8 mouse cellular contexts compared by ENCODE assay signal in the genomic region with DNA sequence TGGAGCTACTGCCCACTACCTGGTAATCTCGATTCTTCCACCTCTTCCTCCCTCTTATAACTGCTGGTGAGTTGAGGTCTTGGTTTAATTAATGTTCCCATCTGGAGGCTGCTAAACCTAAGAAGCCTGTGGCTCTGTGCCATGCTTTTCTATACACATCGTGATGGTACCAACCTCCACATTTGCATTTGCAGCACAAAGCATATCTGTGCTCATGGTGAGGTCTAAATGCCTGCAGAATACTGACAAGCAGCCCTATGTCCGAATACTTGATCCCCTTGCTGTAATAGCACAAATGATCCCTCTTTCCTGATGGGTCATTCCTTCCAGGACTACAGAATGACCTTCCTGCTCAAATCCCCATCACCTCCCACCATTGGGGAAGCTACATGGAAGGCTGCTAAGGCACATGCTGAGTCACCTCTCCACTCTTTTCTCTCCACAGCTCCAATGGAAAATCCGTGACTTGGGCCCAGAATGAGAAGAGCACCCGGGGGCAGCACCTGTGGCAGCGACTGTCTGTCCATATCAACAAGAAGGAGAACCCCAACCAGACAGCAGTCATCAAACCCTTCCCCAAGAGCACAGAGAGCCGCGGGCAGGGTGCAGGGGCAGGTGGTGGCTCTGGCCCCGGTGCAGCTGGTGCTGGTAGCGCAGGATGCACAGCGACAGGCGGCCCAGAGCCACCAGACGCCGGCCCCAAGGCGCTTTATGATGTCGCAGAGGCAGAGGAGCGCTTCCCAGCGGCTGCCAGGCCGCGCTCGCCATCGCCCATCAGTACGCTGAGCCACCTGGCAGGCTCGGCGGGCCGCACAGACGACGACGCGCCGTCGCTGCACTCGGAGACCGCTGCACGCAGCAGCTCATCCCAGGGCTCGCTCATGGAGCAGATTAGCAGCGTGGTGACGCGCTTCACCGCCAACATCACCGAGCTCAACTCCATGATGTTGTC.
DNase-seq lines count a peak whose midpoint lies in the region; ATAC-seq lines count a peak whose summit lies in the region.

No protein-coding gene starts in this region.

- H3K9ac ChIP-seq in heart, embryonic 16.5 days (ENCODE audit: low read length), result peak overlapping the region; percentile 59
- H3K9ac ChIP-seq in forebrain, embryonic 15.5 days (replicated peaks), result peak overlapping the region; percentile 51
- peak overlapping the region; percentile 60 for H3K9ac ChIP-seq in midbrain, embryonic 11.5 days (ENCODE audit: low read length)
- H3K9ac ChIP-seq in stomach, embryonic 15.5 days, result no peak overlapping the region

- no peaks in the 10 kb centered on the region for H3K9me3 ChIP-seq in heart, embryonic 16.5 days (replicated peaks; ENCODE audit: control insufficient read depth, low read length)
- no peaks in the 10 kb centered on the region for H3K9me3 ChIP-seq in forebrain, embryonic 15.5 days
- no peaks in the 10 kb centered on the region for H3K9me3 ChIP-seq in midbrain, embryonic 11.5 days (ENCODE audit: control insufficient read depth, low read length)
- no peaks in the 10 kb centered on the region for H3K9me3 ChIP-seq in stomach, embryonic 15.5 days

- peaks cover 7% of the 10 kb centered on the region for H3K4me1 ChIP-seq in heart, embryonic 16.5 days (ENCODE audit: control insufficient read depth, insufficient read depth, low read length)
- H3K4me1 ChIP-seq in forebrain, embryonic 15.5 days, result peaks cover 13% of the 10 kb centered on the region
- H3K4me1 ChIP-seq in midbrain, embryonic 11.5 days (ENCODE audit: control insufficient read depth, insufficient read depth, low read length), result peaks cover 7% of the 10 kb centered on the region
- peaks cover 7% of the 10 kb centered on the region; the same call in 1 of the 2 replicates for H3K4me1 ChIP-seq in stomach, embryonic 15.5 days

- H3K36me3 ChIP-seq in heart, embryonic 16.5 days (ENCODE audit: control insufficient read depth, insufficient read depth), result no peaks in the 10 kb centered on the region
- no peaks in the 10 kb centered on the region for H3K36me3 ChIP-seq in forebrain, embryonic 15.5 days
- no peaks in the 10 kb centered on the region for H3K36me3 ChIP-seq in midbrain, embryonic 11.5 days (ENCODE audit: control insufficient read depth, insufficient read depth, low read length)
- H3K36me3 ChIP-seq in stomach, embryonic 15.5 days, result no peaks in the 10 kb centered on the region

- no peak for DNase-seq in heart, postnatal 25 days (ENCODE audit: low spot score)
- peak; percentile 62 for DNase-seq in brain, adult 2 months (ENCODE audit: low read depth, low spot score)
- DNase-seq in left cerebral cortex, postnatal 14 days (ENCODE audit: low spot score in 2 of 2), result peak; percentile 28 to 36
- peak; percentile 92 for DNase-seq in midbrain, embryonic 11.5 days (ENCODE audit: low spot score, missing footprints)
- DNase-seq in adrenal gland, adult 2 months, result no peak

- H3K27ac ChIP-seq in heart, embryonic 16.5 days (ENCODE audit: low read length), result no peak overlapping the region
- peak overlapping the region; percentile 32 for H3K27ac ChIP-seq in forebrain, embryonic 15.5 days (replicated peaks)
- H3K27ac ChIP-seq in midbrain, embryonic 11.5 days (ENCODE audit: low read depth, low read length), result no peak overlapping the region
- no peak overlapping the region for H3K27ac ChIP-seq in stomach, embryonic 15.5 days

- peak overlapping the region; percentile 46 for H3K4me3 ChIP-seq in heart, embryonic 16.5 days (ENCODE audit: low read length)
- H3K4me3 ChIP-seq in forebrain, embryonic 15.5 days, result peak overlapping the region; percentile 45
- peak overlapping the region; percentile 36 for H3K4me3 ChIP-seq in midbrain, embryonic 11.5 days (ENCODE audit: low read depth, low read length)
- H3K4me3 ChIP-seq in stomach, embryonic 15.5 days (replicated peaks), result peak overlapping the region; percentile 36

- peak; percentile 28 for ATAC-seq in heart, embryonic 16.5 days (replicated peaks; ENCODE audit: extremely low read depth, insufficient read depth, low FRiP score)
- peak; percentile 96 for ATAC-seq in forebrain, embryonic 15.5 days (replicated peaks)
- ATAC-seq in midbrain, embryonic 11.5 days (ENCODE audit: low FRiP score), result peak; percentile 92
- peak; percentile 18; the same call in 1 of the 2 replicates for ATAC-seq in stomach, embryonic 15.5 days (ENCODE audit: insufficient read depth, low FRiP score, low read depth)

- intact Hi-C loops in heart, postnatal 25 days (cut with DNase I), result no loop called here
- intact Hi-C loops in left cerebral cortex, postnatal 14 days (cut with DNase I), result no loop called here

- H3K27me3 ChIP-seq in heart, embryonic 16.5 days (ENCODE audit: control insufficient read depth, insufficient read depth, low read length), result peaks cover 18% of the 10 kb centered on the region
- H3K27me3 ChIP-seq in forebrain, embryonic 15.5 days, result no peaks in the 10 kb centered on the region
- H3K27me3 ChIP-seq in midbrain, embryonic 11.5 days (ENCODE audit: control insufficient read depth, insufficient read depth, low read length), result peaks cover 2% of the 10 kb centered on the region; the same call in 1 of the 2 replicates
- H3K27me3 ChIP-seq in stomach, embryonic 15.5 days (replicated peaks), result peaks cover 10% of the 10 kb centered on the region

- 9% methylated on average over 41 of the region's 41 CpGs for WGBS in heart, embryonic 16.5 days
- WGBS in forebrain, embryonic 15.5 days, result 6% methylated on average over 41 of the region's 41 CpGs
- WGBS in midbrain, embryonic 11.5 days, result 11% methylated on average over 41 of the region's 41 CpGs
- WGBS in stomach, embryonic 15.5 days, result 10% methylated on average over 41 of the region's 41 CpGs

- H3K4me2 ChIP-seq in heart, embryonic 16.5 days (ENCODE audit: low read depth, low read length), result peak overlapping the region; percentile 66
- peak overlapping the region; percentile 72 for H3K4me2 ChIP-seq in forebrain, embryonic 15.5 days (replicated peaks)
- H3K4me2 ChIP-seq in midbrain, embryonic 11.5 days, result peak overlapping the region; percentile 67
- H3K4me2 ChIP-seq in stomach, embryonic 15.5 days, result peak overlapping the region; percentile 75

Comparison
In these comparisons a context has a peak if more than half of its experiments do, and no peak if none do; other contexts are left out.
1. ATAC-seq: peak in every context shown above with its lines; median percentile 96 in forebrain, embryonic 15.5 days; 92 in midbrain, embryonic 11.5 days; 28 in heart, embryonic 16.5 days; 18 in stomach, embryonic 15.5 days.
2. DNase-seq: peak in brain, adult 2 months (single experiment), left cerebral cortex, postnatal 14 days (2 of 2) and midbrain, embryonic 11.5 days (single experiment); none in heart, postnatal 25 days (single experiment) and adrenal gland, adult 2 months (single experiment).
3. Peak in every context shown above with its lines, with median percentiles within 50 percentile points of each other: H3K4me2 ChIP-seq and H3K4me3 ChIP-seq.